In genomic region chr2:118637888-118638526, GRCm38 (mm10) we compare ENCODE assay signal across 9 mouse cellular contexts. TPM values are rescaled to one million over a fixed set of nuclear protein-coding genes. Genes with fewer than 3 reads are reported as not detected.
DNase-seq lines count a peak whose midpoint lies in the region; ATAC-seq and TF ChIP-seq lines count a peak whose summit lies in the region.
"Had no signal": no experiment of that assay in that cellular context is flagged by ENCODE, and none has a peak within 500 bp of the region (broad histone marks: within the 10 kb centered on the region; RNA-seq: fewer than 3 reads in every experiment).

No protein-coding gene starts in this region.

- H3K36me3 ChIP-seq in heart, embryonic 15.5 days: peaks cover 78% of the 10 kb centered on the region
- peaks cover 48% of the 10 kb centered on the region for H3K36me3 ChIP-seq in kidney, postnatal 0 days (ENCODE audit: insufficient read depth, low read length)
- peaks cover 99% of the 10 kb centered on the region for H3K36me3 ChIP-seq in liver, embryonic 13.5 days
- H3K36me3 ChIP-seq in neural tube, embryonic 11.5 days (ENCODE audit: control insufficient read depth, insufficient read depth, low read length): peaks cover 17% of the 10 kb centered on the region
- peaks cover 1% of the 10 kb centered on the region; the same call in 1 of the 2 replicates for H3K36me3 ChIP-seq in testis, adult 2 months (ENCODE audit: control insufficient read depth, insufficient read depth, low read length)

- H3K27ac ChIP-seq in heart, embryonic 15.5 days: peak overlapping the region; percentile 45; the same call in 1 of the 2 replicates
- H3K27ac ChIP-seq in kidney, postnatal 0 days: no peak overlapping the region
- no peak overlapping the region for H3K27ac ChIP-seq in liver, embryonic 13.5 days
- H3K27ac ChIP-seq in neural tube, embryonic 11.5 days (ENCODE audit: low read depth, low read length): no peak overlapping the region
- no peak overlapping the region for H3K27ac ChIP-seq in testis, adult 2 months (ENCODE audit: control insufficient read depth, insufficient read depth, low read depth, low read length)

- H3K27me3 ChIP-seq in heart, embryonic 15.5 days: no peaks in the 10 kb centered on the region
- no peaks in the 10 kb centered on the region for H3K27me3 ChIP-seq in kidney, postnatal 0 days (ENCODE audit: insufficient read depth, low read length)
- no peaks in the 10 kb centered on the region for H3K27me3 ChIP-seq in liver, embryonic 13.5 days
- no peaks in the 10 kb centered on the region for H3K27me3 ChIP-seq in neural tube, embryonic 11.5 days (ENCODE audit: control insufficient read depth, insufficient read depth, low read length)
- H3K27me3 ChIP-seq in testis, adult 2 months (ENCODE audit: control insufficient read depth, insufficient read depth, low read length): no peaks in the 10 kb centered on the region

- peaks cover 10% of the 10 kb centered on the region; the same call in 1 of the 2 replicates for H3K4me1 ChIP-seq in heart, embryonic 15.5 days (replicated peaks)
- no peaks in the 10 kb centered on the region for H3K4me1 ChIP-seq in kidney, postnatal 0 days (replicated peaks; ENCODE audit: insufficient read depth, low read length)
- no peaks in the 10 kb centered on the region for H3K4me1 ChIP-seq in liver, embryonic 13.5 days (replicated peaks)
- H3K4me1 ChIP-seq in neural tube, embryonic 11.5 days (ENCODE audit: control insufficient read depth, insufficient read depth, low read length): no peaks in the 10 kb centered on the region
- H3K4me1 ChIP-seq in testis, adult 2 months (ENCODE audit: control insufficient read depth, insufficient read depth, low read length): no peaks in the 10 kb centered on the region

- H3K9ac ChIP-seq in heart, embryonic 15.5 days: no peak overlapping the region
- H3K9ac ChIP-seq in kidney, postnatal 0 days (ENCODE audit: low read depth, low read length): no peak overlapping the region
- no peak overlapping the region for H3K9ac ChIP-seq in liver, embryonic 13.5 days
- H3K9ac ChIP-seq in neural tube, embryonic 11.5 days (ENCODE audit: low read length): no peak overlapping the region

- WGBS in heart, embryonic 15.5 days: 39% methylated on average over 8 of the region's 8 CpGs
- 37% methylated on average over 8 of the region's 8 CpGs for WGBS in kidney, postnatal 0 days
- 29% methylated on average over 8 of the region's 8 CpGs for WGBS in liver, embryonic 13.5 days (ENCODE audit: insufficient replicate concordance)
- 51% methylated on average over 8 of the region's 8 CpGs for WGBS in neural tube, embryonic 11.5 days

- no peak overlapping the region for H3K4me2 ChIP-seq in heart, embryonic 15.5 days
- H3K4me2 ChIP-seq in kidney, postnatal 0 days (ENCODE audit: low read length): no peak overlapping the region
- H3K4me2 ChIP-seq in liver, embryonic 13.5 days: no peak overlapping the region
- no peak overlapping the region for H3K4me2 ChIP-seq in neural tube, embryonic 11.5 days (ENCODE audit: low read depth)

- peak; percentile 96 for TF ChIP-seq CTCF in kidney, postnatal 0 days (IDR thresholded peaks at IDR 0.05; ENCODE audit: low read depth)
- TF ChIP-seq CTCF in testis, adult 2 months (IDR thresholded peaks at IDR 0.05; ENCODE audit: control insufficient read depth, insufficient read depth, insufficient replicate concordance, low read depth, low read length): 0 out of 2 replicates have a peak, but pooled peaks have one; percentile 11

- H3K9me3 ChIP-seq in heart, embryonic 15.5 days (replicated peaks): no peaks in the 10 kb centered on the region
- no peaks in the 10 kb centered on the region for H3K9me3 ChIP-seq in kidney, postnatal 0 days (replicated peaks; ENCODE audit: low read length)
- no peaks in the 10 kb centered on the region for H3K9me3 ChIP-seq in liver, embryonic 13.5 days (replicated peaks)
- no peaks in the 10 kb centered on the region for H3K9me3 ChIP-seq in neural tube, embryonic 11.5 days (ENCODE audit: control insufficient read depth, low read length)

- H3K4me3 ChIP-seq in heart, embryonic 15.5 days: no peak overlapping the region
- no peak overlapping the region for H3K4me3 ChIP-seq in kidney, postnatal 0 days (replicated peaks; ENCODE audit: low read depth, low read length)
- H3K4me3 ChIP-seq in liver, embryonic 13.5 days (replicated peaks): no peak overlapping the region
- no peak overlapping the region for H3K4me3 ChIP-seq in neural tube, embryonic 11.5 days (ENCODE audit: low read depth, low read length)
- no peak overlapping the region for H3K4me3 ChIP-seq in testis, adult 2 months (ENCODE audit: control insufficient read depth, low read depth, low read length)
- H3K4me3 ChIP-seq: erythroblast, embryonic 14.5 days had no signal

- no peak for TF ChIP-seq POLR2A in testis, adult 2 months (IDR thresholded peaks at IDR 0.05; ENCODE audit: control insufficient read depth, low read depth, low read length)

- 0 out of 2 replicates have a peak, but pooled peaks have one; percentile 23 for ATAC-seq in heart, embryonic 15.5 days (replicated peaks; ENCODE audit: insufficient number of reproducible peaks, insufficient read depth, low FRiP score, low read depth)
- ATAC-seq in kidney, postnatal 0 days (replicated peaks; ENCODE audit: low FRiP score, low read depth): no peak
- peak; percentile 48 for ATAC-seq in liver, embryonic 13.5 days (ENCODE audit: low read depth)
- no peak for ATAC-seq in neural tube, embryonic 11.5 days (ENCODE audit: insufficient read depth, low FRiP score, low TSS enrichment)

- peak; percentile 77 for DNase-seq in CD4-positive helper T cell, adult 2 months (ENCODE audit: low read depth, low spot score)
- peak; percentile 85 for DNase-seq in adrenal gland, postnatal 10 days
- peak; percentile 56 for DNase-seq in embryo, embryonic 11.5 days (ENCODE audit: low read depth, low spot score)
- peak; percentile 78 for DNase-seq in kidney, postnatal 0 days (ENCODE audit: low spot score)
- peak; percentile 53 for DNase-seq in liver, embryonic 13.5 days
- peak; percentile 71 for DNase-seq in neural tube, embryonic 11.5 days (ENCODE audit: low spot score)

RNA-seq across cellular contexts. Expression of gene Pak6, which starts 25.1 kb away (rescaled TPM):
- 10 to 100 TPM in 1 of 2 experiments, 1 to 10 TPM in 1; 8.0 to 13.6 TPM for total RNA-seq in adrenal gland, postnatal 10 days (2021)
- polyA plus RNA-seq in heart, embryonic 15.5 days (2015; fragmentation: Nextera tagmentation; extraction: Ambion mirVana): 10.1 and 11.0 TPM in 2 replicates
- 1.9 and 3.5 TPM in 2 replicates for polyA plus RNA-seq in kidney, postnatal 0 days (2015; fragmentation: Nextera tagmentation; extraction: Ambion mirVana)
- polyA plus RNA-seq in liver, embryonic 13.5 days (2015; fragmentation: Nextera tagmentation; extraction: Ambion mirVana): 0.65 and 1.0 TPM in 2 replicates
- 0.78 and 1.6 TPM in 2 replicates for polyA plus RNA-seq in neural tube, embryonic 11.5 days (2014; fragmentation: Nextera tagmentation; extraction: Ambion mirVana)
- 6.2 and 7.6 TPM in 2 replicates for polyA plus RNA-seq in testis, adult 2 months (2012; rRNA removed)

RNA-seq across cellular contexts. Expression of gene Bub1b, which starts 40.0 kb away (rescaled TPM):
- total RNA-seq in adrenal gland, postnatal 10 days (2021): 10 to 100 TPM; 21.6 to 27.2 TPM
- polyA plus RNA-seq in heart, embryonic 15.5 days (2015; fragmentation: Nextera tagmentation; extraction: Ambion mirVana): 56.7 and 74.8 TPM in 2 replicates
- polyA plus RNA-seq in kidney, postnatal 0 days (2015; fragmentation: Nextera tagmentation; extraction: Ambion mirVana): 28.7 and 34.2 TPM in 2 replicates
- 47.8 and 58.8 TPM in 2 replicates for polyA plus RNA-seq in liver, embryonic 13.5 days (2015; fragmentation: Nextera tagmentation; extraction: Ambion mirVana)
- polyA plus RNA-seq in neural tube, embryonic 11.5 days (2014; fragmentation: Nextera tagmentation; extraction: Ambion mirVana): 111 and 112 TPM in 2 replicates
- 18.4 and 20.0 TPM in 2 replicates for polyA plus RNA-seq in testis, adult 2 months (2012; rRNA removed)

Comparison
In these comparisons a context has a peak if more than half of its experiments do, and no peak if none do; other contexts are left out.
1. ATAC-seq: peak in heart, embryonic 15.5 days (single experiment) and liver, embryonic 13.5 days (single experiment); none in kidney, postnatal 0 days (single experiment) and neural tube, embryonic 11.5 days (single experiment).
2. Peak in every context shown above with its lines, with median percentiles within 50 percentile points of each other: DNase-seq.